Mouse (Mus musculus): ENCODE results near the gene 2410137M14Rik. TPM values are rescaled to one million over a fixed set of nuclear protein-coding genes. Genes with fewer than 3 reads are reported as not detected.

The 2410137M14Rik gene
- polyA plus RNA-seq, 1 experiment from 2014 or later: not detected

Other genes starting within 250 kb of the 2410137M14Rik start
- not detected in 2 replicates for gene H2-M10.5, start 208.3 kb downstream of the 2410137M14Rik start, polyA plus RNA-seq (2015; fragmentation: Nextera tagmentation; extraction: Ambion mirVana)
- gene H2-M10.6, start 169.1 kb downstream of the 2410137M14Rik start, polyA plus RNA-seq (2015; fragmentation: Nextera tagmentation; extraction: Ambion mirVana): not detected in 2 replicates
- 39.9 and 41.3 TPM in 2 replicates for gene Trim26, start 144.1 kb downstream of the 2410137M14Rik start, polyA plus RNA-seq (2015; fragmentation: Nextera tagmentation; extraction: Ambion mirVana)
- gene Trim15, start 114.0 kb downstream of the 2410137M14Rik start, polyA plus RNA-seq (2015; fragmentation: Nextera tagmentation; extraction: Ambion mirVana): 0.83 and 1.2 TPM in 2 replicates
- 12.0 and 12.4 TPM in 2 replicates for gene Trim10, start 111.7 kb downstream of the 2410137M14Rik start, polyA plus RNA-seq (2015; fragmentation: Nextera tagmentation; extraction: Ambion mirVana)
- 0.08 and 0.10 TPM in 2 replicates for gene Trim40, start 91.1 kb downstream of the 2410137M14Rik start, polyA plus RNA-seq (2015; fragmentation: Nextera tagmentation; extraction: Ambion mirVana)
- 5.3 and 6.3 TPM in 2 replicates for gene Trim31, start 83.1 kb downstream of the 2410137M14Rik start, polyA plus RNA-seq (2015; fragmentation: Nextera tagmentation; extraction: Ambion mirVana)
- gene Rnf39, start 38.3 kb downstream of the 2410137M14Rik start, polyA plus RNA-seq (2015; fragmentation: Nextera tagmentation; extraction: Ambion mirVana): 3.4 and 5.9 TPM in 2 replicates
- gene Ppp1r11, start 29.5 kb downstream of the 2410137M14Rik start, polyA plus RNA-seq (2015; fragmentation: Nextera tagmentation; extraction: Ambion mirVana): 97.4 and 109 TPM in 2 replicates
- gene Znrd1, start 22.7 kb downstream of the 2410137M14Rik start, polyA plus RNA-seq (2015; fragmentation: Nextera tagmentation; extraction: Ambion mirVana): 70.3 and 79.7 TPM in 2 replicates
- gene Znrd1as, start 22.6 kb downstream of the 2410137M14Rik start, polyA plus RNA-seq (2015; fragmentation: Nextera tagmentation; extraction: Ambion mirVana): 4.2 and 5.6 TPM in 2 replicates
- gene H2-M5, start 8.3 kb upstream of the 2410137M14Rik start, polyA plus RNA-seq (2015; fragmentation: Nextera tagmentation; extraction: Ambion mirVana): 0.35 and 0.43 TPM in 2 replicates
- 40.9 and 50.3 TPM in 2 replicates for gene Zfp57, start 19.9 kb upstream of the 2410137M14Rik start, polyA plus RNA-seq (2015; fragmentation: Nextera tagmentation; extraction: Ambion mirVana)
- gene Mog, start 42.2 kb upstream of the 2410137M14Rik start, polyA plus RNA-seq (2015; fragmentation: Nextera tagmentation; extraction: Ambion mirVana): 0.21 TPM in 1 of 2 replicates, not detected in the other
- gene Gabbr1, start 64.7 kb upstream of the 2410137M14Rik start, polyA plus RNA-seq (2015; fragmentation: Nextera tagmentation; extraction: Ambion mirVana): 7.2 and 7.5 TPM in 2 replicates
- gene Olfr90, start 107.3 kb upstream of the 2410137M14Rik start, polyA plus RNA-seq (2015; fragmentation: Nextera tagmentation; extraction: Ambion mirVana): not detected in 2 replicates
- gene Olfr91, start 117.0 kb upstream of the 2410137M14Rik start, polyA plus RNA-seq (2015; fragmentation: Nextera tagmentation; extraction: Ambion mirVana): not detected in 2 replicates
- not detected in 2 replicates for gene Olfr92, start 138.9 kb upstream of the 2410137M14Rik start, polyA plus RNA-seq (2015; fragmentation: Nextera tagmentation; extraction: Ambion mirVana)
- not detected in 2 replicates for gene Olfr93, start 180.3 kb upstream of the 2410137M14Rik start, polyA plus RNA-seq (2015; fragmentation: Nextera tagmentation; extraction: Ambion mirVana)
- gene Ubd, start 212.7 kb upstream of the 2410137M14Rik start, polyA plus RNA-seq (2015; fragmentation: Nextera tagmentation; extraction: Ambion mirVana): not detected in 2 replicates
- not detected in 2 replicates for gene Olfr94, start 219.8 kb upstream of the 2410137M14Rik start, polyA plus RNA-seq (2015; fragmentation: Nextera tagmentation; extraction: Ambion mirVana)
- not detected in 2 replicates for gene Olfr95, start 231.9 kb upstream of the 2410137M14Rik start, polyA plus RNA-seq (2015; fragmentation: Nextera tagmentation; extraction: Ambion mirVana)
- not detected in 2 replicates for gene Olfr96, start 238.9 kb upstream of the 2410137M14Rik start, polyA plus RNA-seq (2015; fragmentation: Nextera tagmentation; extraction: Ambion mirVana)

Measured in stomach, embryonic 16.5 days (tissue).